Mouse (Mus musculus) retina, postnatal 1 day (tissue): ENCODE measurements around the gene Dus1l.
"Not testable (repeated sequence)": the region's sequence is repeated elsewhere in the genome, so short reads cannot be mapped to it uniquely, and the experiment has no call there.

Experiments used
- DNase-seq: peaks from one replicate; pipeline ENCODE4 v3.0.0-alpha.2; 2012

Dus1l gene

DNA sequence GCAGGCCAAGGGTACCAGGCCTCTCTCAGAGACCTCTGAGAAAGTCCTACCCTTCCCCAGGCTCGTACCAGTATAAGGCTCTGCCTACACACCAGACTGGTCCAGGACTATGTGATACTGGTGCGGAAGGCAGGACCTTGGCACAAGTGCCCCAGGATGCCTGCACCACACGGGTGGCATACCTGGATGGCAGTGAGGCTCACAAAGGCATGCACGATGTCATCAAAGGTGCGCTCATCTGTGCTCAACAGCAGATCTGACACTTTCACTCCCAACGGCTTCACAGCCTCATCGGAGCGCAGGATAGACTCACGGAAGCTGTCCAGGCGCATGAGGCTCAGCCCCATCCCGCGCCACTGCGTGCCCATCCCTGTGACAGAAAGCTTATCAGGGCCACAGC, 22.0 kb upstream of the Dus1l start:
- no peak for DNase-seq

DNA sequence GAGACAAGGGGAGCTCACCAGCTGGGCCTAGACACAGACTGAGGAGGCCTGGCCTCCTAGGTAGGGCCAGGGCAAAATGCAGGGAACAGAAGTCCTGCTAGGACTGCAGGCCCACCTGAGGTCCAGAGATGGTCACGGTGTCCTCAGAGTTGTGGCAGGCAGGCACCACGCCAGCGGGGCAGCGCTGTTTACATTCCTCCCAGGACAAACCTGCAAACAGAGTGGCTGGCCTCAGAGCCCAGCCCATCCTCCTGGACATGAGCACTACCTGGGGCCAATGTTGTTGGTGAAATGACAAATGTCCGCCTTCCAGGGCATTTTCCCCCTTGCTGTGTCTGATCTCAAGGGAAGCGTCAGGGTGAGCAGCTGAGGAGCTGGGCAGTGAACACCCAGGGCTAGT, 21.2 kb upstream of the Dus1l start:
- no peak for DNase-seq

DNA sequence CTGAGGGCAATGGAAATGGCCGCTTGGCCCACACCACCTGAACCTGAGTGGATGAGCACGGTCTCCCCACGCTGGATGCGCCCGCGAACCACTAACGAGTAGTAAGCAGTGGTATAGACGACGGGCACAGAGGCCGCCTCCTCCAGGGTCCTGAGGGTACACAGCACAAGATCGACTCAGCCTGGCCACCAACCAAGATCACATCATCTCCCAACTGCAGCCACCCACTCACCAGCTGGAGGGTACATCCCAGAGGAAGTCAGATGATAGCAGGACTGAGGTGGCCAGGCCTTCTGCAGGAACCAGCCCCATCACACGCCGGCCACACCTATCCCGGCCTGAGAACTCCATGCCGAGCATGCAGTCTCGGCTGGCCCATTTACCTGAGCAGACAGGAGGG, 15.9 kb upstream of the Dus1l start:
- DNase-seq, result no peak

DNA sequence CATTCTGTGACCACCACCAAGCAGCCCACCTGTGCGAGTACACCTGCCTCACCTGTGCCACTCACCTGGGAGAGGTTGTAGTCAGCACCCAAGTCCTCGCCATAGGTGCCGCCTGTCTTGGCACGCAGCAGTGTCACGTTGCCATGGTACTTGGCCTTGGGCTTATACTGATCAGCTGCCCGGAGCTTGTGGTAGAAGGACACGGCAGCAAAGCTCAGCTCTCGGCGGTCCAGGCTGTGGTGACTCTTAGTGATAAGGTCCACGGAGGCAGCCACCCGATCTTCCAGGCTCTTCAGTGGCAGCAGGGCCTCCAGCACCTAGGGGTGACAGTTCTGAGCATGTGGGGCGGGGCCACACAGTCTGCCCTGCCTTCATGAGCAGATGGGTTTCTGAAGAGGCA, 11.8 kb upstream of the Dus1l start:
- DNase-seq, result no peak

DNA sequence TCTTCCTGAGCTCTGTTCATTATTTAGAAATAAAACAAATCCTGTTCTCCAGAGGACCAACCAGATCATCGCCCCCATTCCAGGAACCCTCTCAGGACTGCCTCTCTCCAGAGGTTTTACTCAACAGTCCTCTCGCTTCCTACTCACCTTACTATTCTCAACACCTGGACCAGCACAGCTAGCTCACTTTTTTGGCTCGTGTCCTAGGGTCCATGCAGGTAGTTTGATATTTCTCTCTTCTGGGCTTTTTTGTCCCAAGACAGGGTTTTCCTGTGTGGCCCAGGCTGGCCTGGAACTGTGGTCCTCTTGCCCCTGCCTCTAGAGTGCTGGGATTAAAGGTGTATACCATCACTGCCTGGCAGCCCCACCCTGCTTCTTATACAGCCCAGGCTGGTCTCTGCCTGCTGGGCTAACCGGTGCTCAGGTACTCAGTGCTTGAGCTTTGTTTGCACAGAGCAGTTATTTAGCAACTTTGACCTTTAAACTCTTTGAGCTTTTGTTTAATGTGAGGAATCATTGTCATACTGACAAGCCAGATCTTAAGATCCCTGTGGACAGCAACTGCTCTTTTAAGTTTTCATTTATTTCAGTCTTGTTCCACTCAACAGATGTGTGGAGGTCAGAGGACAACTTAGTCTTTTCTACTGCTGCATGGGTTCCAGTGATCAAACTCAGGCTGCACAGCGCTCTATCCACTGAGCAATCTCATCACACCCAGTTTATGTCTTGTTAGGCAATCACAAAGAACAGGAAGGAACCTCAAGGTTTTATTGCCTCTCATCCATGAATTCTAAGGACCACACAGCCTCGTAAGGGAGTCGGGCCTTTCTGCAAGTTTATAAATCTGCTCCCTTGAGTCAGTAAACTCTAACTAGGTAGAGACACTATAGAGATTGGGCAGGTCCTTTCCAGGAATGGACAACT, 9.4 kb upstream of the Dus1l start:
- no peak for DNase-seq

DNA sequence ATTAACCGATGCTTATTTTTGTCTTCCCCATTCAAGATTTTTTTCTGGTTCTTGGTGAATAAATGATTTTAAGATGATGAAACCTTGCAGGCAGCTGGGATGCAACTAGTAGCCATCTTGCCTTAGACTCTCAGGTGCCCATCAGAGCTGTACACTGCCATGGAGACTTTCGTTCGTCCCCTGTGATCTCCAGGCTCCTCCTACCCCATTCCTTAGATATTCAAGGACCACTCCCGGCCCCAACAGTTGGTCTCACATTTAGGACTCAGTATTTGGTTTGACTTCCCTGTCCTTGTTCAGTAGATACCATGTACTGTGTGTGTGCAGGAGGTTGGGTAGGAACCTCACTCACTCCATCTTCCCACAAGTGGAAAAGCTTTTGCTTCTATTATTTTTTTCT, 8.6 kb upstream of the Dus1l start:
- no peak for DNase-seq

DNA sequence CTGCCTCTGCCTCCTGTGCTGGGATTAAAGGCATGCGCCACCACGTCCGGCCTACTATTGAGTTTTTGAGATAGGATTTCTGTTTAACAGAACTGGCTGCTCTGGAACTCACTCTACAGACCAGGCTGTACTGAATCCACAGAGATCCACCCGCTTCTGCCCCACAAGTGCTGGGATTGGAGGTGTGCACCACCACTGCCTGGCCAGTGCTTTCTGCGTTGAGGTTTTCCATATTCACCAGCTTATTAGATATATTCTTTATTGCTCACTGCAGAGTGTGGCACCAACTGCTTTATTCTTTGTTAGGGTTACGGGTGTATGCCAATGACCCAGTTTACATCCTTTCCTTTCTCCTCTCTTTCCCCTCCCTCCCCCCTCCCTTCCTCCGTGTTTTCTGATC, 8.1 kb upstream of the Dus1l start:
- DNase-seq, result no peak

DNA sequence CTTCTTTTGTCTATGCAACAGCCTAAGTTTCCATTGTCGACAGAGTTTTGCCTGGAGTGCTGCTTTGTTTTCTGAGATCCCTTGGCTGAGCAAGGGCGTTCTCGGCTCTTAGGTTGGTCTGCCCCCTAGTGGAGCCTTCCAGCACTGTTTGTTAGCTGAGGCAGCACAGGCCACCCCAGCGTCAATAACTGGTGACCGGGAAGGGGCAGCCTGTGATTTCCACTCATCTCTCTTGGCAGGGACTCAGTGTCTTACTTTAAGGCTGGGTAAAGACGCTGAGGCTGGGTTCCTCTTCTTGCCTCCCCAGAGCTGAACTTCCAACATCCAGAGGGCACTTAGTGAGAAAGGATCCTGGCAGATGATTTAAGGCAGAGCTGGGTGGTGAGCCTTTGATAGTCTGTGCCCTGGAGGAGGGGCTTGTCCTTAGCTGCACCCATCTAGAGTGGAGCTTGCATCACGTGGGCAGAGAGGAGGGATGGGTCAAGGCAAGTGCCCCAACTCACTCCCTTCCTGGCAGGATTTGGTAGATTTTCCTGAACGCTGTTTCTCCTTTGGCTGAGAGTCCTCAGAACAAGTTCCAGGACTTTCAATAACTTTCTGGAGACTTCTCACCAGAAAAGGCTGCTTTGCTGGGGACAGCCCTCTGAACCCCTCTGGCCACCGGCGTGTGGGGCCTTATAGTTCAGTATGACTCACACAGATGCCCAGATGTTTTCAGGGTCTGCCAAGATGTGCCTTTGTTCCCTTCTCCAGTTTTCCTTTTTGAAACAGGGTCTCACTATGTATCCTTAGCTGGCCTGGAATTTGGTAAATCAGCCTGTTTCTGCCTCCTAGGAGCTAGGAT, 4.1 kb upstream of the Dus1l start:
- peak; percentile 92 for DNase-seq

DNA sequence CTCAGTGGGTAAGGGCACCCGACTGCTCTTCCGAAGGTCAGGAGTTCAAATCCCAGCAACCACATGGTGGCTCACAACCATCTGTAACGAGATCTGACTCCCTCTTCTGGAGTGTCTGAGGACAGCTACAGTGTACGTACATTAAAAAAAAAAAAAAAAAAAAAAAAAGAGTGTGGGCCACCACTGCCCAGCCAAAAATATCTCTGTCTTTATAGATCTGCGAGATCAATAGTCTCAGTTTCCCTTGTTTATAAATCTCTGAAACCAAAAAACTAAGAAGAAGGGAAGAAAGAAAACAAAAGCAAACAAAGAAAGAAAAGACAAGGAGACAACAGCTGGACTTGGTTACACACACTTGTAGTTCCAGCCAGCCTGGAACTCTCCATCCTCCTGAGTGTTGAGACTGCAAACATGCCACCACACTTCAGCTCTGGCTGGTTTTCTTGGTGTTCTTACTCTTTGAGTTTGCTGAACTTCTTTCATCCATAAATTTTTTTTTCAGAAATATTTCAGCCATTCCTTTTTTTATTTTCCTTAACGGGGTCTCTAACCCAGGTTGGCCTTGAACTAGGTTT, 3.2 kb upstream of the Dus1l start:
- DNase-seq, result no peak

DNA sequence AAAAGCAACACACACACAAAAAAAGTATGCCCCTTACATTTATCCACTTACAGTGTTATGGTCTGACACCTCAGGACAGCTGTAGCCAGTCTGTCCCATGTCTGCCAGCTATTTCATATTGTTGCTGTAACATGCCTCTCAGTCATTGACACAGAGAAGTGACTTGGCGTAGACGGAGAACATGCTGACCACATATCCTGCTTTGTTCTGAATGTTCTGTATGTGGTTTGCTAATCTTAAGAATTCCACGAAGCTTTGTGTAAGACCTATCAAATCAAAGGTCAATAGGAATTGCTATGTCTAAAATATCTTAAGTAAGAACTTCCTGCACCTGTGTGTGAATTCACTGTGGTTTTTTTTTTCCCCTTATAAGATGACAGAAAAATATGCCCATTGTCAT, 2.0 kb upstream of the Dus1l start:
- no peak for DNase-seq

DNA sequence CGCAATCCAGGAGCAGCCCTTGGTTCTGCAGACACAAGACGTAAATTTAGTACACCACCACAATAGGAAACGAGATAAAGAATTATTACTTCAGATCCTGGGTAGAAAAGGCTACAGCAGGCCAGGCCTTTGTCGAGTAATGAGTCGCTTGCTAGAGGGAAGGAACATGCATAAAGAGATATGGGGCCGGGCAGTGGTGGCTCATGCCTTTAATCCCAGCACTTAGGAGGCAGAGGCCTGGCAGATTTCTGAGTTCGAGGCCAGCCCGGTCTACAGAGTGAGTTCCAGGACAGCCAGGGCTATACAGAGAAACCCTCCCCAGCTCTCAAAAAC, 377 bp upstream of the Dus1l start:
- DNase-seq, result no peak

DNA sequence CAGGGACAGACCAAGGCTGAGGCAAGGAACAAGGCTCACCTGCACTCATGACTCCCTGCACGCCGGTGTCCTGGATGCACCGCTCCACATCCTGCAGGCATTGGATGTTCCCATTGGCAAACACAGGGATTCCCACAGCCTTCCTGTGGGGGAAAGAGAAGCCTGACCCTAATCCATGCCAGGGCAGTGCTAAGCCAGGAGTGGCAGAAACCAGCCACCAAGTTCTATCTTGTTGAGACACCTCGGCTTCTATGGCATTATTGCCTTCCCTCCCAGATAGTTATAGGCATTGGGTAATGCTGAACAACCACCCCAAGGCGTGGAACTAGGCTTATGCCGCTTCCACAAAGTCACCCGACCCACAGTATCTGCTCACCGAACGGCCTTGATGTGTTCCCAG, 3.6 kb downstream of the Dus1l start:
- DNase-seq, result no peak

DNA sequence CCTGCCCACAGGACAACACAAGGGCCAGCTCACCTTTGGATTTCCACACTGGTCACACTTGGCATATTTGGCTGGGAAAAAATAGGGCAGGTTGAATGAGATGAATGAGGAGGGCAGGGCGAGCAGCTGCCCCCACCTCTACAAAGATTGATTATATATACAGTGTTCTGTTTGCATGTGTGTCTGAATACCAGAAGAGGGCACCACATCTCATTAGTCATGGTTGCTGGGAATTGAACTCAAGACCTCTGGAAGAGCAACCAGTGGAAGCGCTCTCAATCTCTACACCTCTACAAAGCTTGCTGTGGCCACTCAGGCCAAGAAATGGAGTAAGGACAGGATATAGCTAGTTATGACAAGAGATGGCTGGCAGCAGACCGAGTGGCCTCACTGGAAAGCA, 6.4 kb downstream of the Dus1l start:
- no peak for DNase-seq

DNA sequence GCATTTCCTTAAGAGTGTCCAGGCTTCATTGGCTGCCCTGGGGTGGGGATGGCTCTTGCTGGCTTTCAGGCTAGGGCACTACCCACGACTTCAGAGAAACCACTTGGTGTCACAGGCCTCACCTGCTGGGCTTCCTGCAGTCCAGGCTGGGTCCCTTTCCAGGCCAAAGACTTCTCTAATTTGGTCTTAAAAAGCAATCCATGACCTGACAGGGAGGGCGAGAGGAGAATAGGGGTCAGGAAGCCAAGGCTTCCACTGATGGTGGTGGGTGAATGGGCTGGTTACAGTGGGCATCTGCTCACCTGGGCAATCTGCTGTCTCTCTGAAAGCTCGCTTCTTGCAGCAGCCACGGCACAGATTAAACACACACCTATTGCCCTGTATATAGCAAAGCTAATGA, 6.8 kb downstream of the Dus1l start:
- DNase-seq, result no peak

DNA sequence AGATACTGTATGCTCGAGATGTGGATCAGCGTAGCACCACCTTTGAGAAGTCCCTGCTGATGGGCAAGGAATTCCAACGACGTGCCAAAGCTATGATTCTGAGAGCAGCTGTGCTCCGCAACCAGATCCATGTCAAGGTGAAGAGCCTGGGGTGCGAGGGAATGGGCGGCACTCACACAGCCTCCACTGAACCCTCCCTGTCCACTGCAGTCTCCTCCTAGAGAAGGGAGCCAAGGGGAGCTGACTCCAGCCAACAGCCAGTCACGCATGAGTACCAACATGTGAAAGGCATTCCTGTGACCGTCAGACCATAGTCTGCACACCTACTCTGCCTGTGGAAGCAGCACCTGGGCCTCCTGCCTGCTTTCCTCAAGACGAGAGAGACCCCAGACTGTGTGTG, 7.7 kb downstream of the Dus1l start:
- not testable (repeated sequence) for DNase-seq

DNA sequence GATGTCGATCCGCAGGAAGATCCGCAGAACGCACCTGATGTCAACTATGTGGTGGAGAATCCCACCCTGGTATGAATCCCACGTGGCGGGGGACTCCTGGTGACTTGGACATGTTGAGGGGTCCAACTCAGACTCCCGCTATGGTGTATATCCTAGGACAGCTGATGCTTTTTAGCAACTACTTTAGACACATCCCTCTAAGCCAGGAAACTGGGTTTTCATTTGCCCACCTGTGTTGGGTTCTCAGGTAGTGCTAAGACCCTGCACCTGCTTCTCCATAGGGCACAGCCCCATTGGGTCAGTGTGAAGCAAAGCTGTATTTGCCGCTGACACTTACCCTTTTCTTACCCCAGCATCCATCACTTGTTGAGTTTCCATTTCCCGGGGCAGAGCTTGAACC, 11.1 kb downstream of the Dus1l start:
- no peak for DNase-seq

DNA sequence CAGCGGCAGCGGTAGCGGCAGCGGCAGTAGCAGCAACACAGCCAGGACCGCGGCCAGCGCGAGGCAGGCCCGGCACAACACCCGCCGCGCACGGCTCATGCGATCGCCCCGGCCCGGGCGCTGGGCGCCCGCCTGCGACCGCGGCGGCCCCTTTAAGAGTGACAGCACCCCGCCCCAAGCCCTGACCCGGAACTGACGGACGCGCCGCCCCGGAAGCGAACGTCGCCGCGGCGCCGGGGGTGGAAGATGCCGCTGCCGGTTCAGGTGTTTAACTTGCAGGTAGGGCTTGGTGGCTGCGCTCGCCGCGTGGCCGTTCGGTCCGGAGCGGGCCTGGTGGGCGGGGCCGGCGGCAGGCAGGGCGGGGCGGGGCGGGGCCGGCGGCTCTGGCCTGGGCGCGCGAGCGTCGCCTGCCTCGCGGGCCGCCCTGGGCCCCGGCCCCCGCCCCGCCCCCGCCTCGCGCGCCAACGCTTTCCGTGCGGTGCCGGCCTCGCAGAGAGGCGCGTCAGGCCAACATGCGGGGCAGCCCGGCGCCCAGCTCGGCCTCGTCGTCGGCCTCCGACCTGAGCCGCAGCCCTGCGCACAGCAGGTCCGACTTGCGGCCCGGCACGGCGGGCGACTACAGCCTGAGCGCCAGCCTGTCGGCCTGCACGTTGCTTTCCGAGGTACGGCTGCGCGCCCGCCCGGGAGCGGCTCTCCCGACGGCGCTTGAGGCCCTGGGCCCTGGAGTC, 12.0 kb downstream of the Dus1l start, which contains the start of the genes Rfng and Gps1:
Rfng (minus strand) TSS at position 144 of the 728 bp plus-strand sequence.
Gps1 (plus strand) TSS at position 209 of the 728 bp plus-strand sequence.
- DNase-seq, result peak; percentile 87

DNA sequence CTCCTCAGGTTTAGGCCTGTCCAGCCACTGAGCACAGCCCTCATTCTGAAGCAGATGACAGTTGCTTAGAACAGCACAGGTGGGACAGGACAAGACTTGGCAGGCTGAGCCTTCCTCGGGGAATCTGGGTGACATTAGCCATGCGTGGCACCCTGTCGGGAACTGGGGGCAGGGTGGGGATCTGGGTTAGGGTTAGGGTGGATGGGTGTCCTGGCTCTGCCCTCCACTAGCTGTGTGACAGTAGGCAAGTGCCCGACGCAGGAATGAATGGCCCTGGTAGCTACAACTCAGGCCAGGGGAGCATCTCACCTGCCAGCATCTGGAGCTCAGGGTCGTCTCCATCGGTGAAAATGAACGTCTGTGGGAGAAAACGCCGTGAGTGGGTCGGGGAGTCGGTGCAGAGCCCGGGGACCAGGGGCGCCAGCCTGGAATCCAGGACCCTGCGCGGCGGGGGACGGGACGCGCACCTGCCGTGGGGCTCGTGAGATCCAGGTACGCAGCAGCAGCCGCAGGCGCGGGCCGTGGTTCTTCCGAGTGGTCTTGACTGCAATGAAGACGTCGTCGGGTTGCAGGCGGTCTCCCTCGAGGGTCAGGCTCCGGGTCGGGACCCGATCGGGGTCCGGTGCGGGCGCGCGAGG, 12.7 kb downstream of the Dus1l start:
- no peak for DNase-seq

DNA sequence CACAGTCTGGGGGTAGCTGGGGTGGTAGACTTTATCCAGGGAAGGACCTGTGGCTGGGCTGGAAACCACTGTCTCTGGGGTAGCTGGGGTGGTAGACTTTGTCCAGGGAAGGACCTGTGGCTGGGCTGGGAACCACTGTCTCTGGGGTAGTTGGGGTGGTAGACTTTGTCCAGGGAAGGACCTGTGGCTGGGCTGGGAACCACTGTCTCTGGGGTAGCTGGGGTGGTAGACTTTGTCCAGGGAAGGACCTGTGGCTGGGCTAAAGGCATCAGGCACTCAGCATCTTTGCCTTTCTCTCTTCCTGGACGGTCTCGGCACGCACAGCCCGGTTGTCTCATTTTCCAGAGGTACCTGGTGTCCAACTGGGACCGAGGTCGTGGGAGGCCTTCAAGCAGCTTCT, 14.8 kb downstream of the Dus1l start:
- not testable (repeated sequence) for DNase-seq

DNA sequence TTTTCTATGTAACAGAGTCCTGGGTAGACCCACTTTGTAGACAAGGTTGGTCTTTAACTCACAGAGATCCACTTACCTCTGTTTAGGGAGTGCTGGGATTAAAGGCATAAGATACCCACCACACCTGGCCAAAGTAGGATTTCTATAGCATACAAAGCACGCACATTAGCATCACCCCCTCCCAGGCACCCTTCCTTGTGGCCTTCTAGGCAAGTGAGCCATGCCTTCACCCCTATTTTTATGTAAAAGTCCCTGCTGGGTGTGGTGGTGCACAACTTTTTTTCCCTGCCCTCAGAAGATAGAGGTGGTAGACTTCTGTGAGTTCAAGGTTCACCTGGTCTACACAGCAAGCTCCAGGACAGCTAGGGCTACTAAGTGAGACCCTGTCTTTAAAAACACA, 16.3 kb downstream of the Dus1l start:
- DNase-seq, result no peak

DNA sequence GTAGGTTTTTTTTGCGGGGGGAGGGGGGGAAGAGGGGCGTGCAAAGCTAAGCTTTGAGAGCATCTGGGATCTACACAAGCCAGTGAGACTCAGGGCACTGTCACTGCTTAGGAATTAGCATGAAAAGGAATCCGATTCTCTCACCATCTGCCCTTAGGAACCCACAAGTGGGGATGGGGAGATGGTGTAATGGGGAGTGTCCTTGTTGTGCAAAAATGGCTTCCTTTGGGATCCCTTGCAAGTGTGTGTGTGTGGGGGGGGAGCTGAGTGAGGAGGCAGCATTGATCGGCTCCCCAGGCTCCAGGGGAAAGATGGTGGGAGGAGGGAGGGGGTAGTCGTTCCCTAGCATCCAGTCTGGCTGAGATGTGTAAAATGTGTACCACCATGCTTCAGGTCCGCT, 19.1 kb downstream of the Dus1l start:
- peak; percentile 32 for DNase-seq

DNA sequence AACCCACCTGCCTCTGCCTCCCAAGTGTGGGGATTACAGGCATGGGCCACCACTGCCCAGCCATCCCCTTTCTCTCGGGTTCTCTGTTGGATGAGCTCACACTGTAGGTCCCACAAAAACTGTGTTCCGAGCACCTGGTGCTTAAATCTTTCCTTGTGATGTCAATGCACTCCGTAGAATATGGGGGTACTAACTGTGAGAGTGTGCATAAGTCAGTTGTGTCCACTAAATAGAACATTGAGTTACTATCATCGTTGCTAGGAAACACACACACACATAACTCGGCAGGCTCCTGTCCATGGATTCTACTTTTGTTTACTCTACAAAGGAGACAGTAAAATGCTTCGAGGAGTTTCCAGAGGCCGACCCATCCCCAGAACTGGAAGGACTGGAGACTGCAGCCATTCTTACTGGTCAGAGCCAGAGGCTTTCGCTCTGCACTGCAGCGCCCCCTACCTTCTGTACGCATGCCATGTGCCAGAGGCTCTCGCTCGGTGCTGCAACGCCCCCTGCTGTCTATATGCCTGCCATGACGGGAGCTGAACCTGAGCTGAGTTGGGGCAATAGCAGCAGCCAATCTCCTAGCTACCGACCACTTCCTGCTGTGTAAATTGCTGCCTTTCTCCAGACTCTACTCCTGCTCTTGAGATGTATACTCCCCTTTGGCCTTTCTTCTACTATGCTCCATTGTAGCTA, 20.3 kb downstream of the Dus1l start:
- peak; percentile 93 for DNase-seq
